Mouse (Mus musculus) adrenal gland, postnatal 25 days (tissue): ENCODE results near the gene Tmprss6. TPM values are rescaled to one million over a fixed set of nuclear protein-coding genes. Genes with fewer than 3 reads are reported as not detected.

Experiments used
- DNase-seq: peaks from one replicate; pipeline ENCODE4 v3.0.0; 2021; ENCODE audit warnings: mixed read lengths
- total RNA-seq: library from RNA; stranded (reverse); gene quantifications from 2 replicates; pipeline ENCODE4 v1.2.3, GENCODE M21; 2021

The Tmprss6 gene
- total RNA-seq, 1 experiment from 2014 or later: 1.9 TPM

- DNase-seq: no peak
Measured at GRCm38 (mm10) chr15:78420395-78420794, 48.0 kb downstream of the Tmprss6 start.

GRCm38 (mm10) chr15:78416937-78417336 lies 51.5 kb downstream of the Tmprss6 start:
- DNase-seq: no peak

- DNase-seq: no peak
Measured at GRCm38 (mm10) chr15:78414157-78414556, 54.3 kb downstream of the Tmprss6 start.

- DNase-seq: no peak
Measured at GRCm38 (mm10) chr15:78413719-78414117, 54.7 kb downstream of the Tmprss6 start.

- no peak for DNase-seq
Measured at GRCm38 (mm10) chr15:78413083-78413718, 55.2 kb downstream of the Tmprss6 start.

- no peak for DNase-seq
Measured at GRCm38 (mm10) chr15:78409570-78410052, 58.8 kb downstream of the Tmprss6 start.

GRCm38 (mm10) chr15:78406293-78406934 lies 62.0 kb downstream of the Tmprss6 start, which contains the start of gene Mpst:
Gene Mpst, plus strand, starts transcription at chr15:78406416.
- peak; percentile 87 for DNase-seq

GRCm38 (mm10) chr15:78405517-78406211 lies 62.8 kb downstream of the Tmprss6 start, which contains the start of gene Tst:
Gene Tst, minus strand, starts transcription at chr15:78405907.
- peak; percentile 93 for DNase-seq

- no peak for DNase-seq
Measured at GRCm38 (mm10) chr15:78405098-78405497, 63.3 kb downstream of the Tmprss6 start.

- DNase-seq: peak; percentile 84
Measured at GRCm38 (mm10) chr15:78403896-78404295, 64.5 kb downstream of the Tmprss6 start.

- peak; percentile 72 for DNase-seq
Measured at GRCm38 (mm10) chr15:78403301-78403741, 65.1 kb downstream of the Tmprss6 start.

GRCm38 (mm10) chr15:78402423-78402822 lies 66.0 kb downstream of the Tmprss6 start:
- DNase-seq: peak; percentile 76

GRCm38 (mm10) chr15:78401921-78402320 lies 66.5 kb downstream of the Tmprss6 start:
- DNase-seq: peak; percentile 86

- DNase-seq: no peak
Measured at GRCm38 (mm10) chr15:78401345-78401744, 67.1 kb downstream of the Tmprss6 start.

- DNase-seq: no peak
Measured at GRCm38 (mm10) chr15:78395478-78395962, 72.9 kb downstream of the Tmprss6 start, which contains the start of gene Tex33. Gene Tex33, minus strand, starts transcription at chr15:78395912.

- no peak for DNase-seq
Measured at GRCm38 (mm10) chr15:78390855-78391254, 77.6 kb downstream of the Tmprss6 start.

Other genes starting within 250 kb of the Tmprss6 start
- 1.00 and 1.2 TPM in 2 replicates for gene Ncf4, start 223.8 kb downstream of the Tmprss6 start, total RNA-seq
- gene Csf2rb2, start 162.9 kb downstream of the Tmprss6 start, total RNA-seq: 0.43 and 1.0 TPM in 2 replicates
- 6.9 and 9.2 TPM in 2 replicates for gene Csf2rb, start 142.9 kb downstream of the Tmprss6 start, total RNA-seq
- not detected in 2 replicates for gene Tex33, start 72.7 kb downstream of the Tmprss6 start, total RNA-seq
- 246 and 299 TPM in 2 replicates for gene Tst, start 62.7 kb downstream of the Tmprss6 start, total RNA-seq
- gene Mpst, start 62.2 kb downstream of the Tmprss6 start, total RNA-seq: 56.9 and 61.7 TPM in 2 replicates
- gene Kctd17, start 40.1 kb downstream of the Tmprss6 start, total RNA-seq: 73.5 and 84.3 TPM in 2 replicates
- 0.48 and 0.58 TPM in 2 replicates for gene Il2rb, start 26.6 kb upstream of the Tmprss6 start, total RNA-seq
- 48.7 and 59.4 TPM in 2 replicates for gene C1qtnf6, start 62.8 kb upstream of the Tmprss6 start, total RNA-seq
- 0.58 and 0.76 TPM in 2 replicates for gene Sstr3, start 76.1 kb upstream of the Tmprss6 start, total RNA-seq
- gene Rac2, start 104.1 kb upstream of the Tmprss6 start, total RNA-seq: 2.7 and 4.5 TPM in 2 replicates
- gene Cyth4, start 128.4 kb upstream of the Tmprss6 start, total RNA-seq: 7.5 and 7.6 TPM in 2 replicates